Mouse (Mus musculus) olfactory bulb, adult 2 months (tissue): Measurements from ENCODE around the gene Kirrel.

ENCODE experiments used
- CTCF ChIP-seq: fragments of 200-500 bp; IDR thresholded peaks from 2 replicates; pipeline ENCODE4 v1.5.1; 2012; ENCODE audit warnings: low read depth, mild to moderate bottlenecking, low read length, moderate library complexity; ENCODE audit not compliant: insufficient read depth
- POLR2A ChIP-seq: fragments of 200-500 bp; IDR thresholded peaks from 2 replicates; pipeline ENCODE4 v1.6.1; 2012; ENCODE audit warnings: mild to moderate bottlenecking, low read depth, low read length, moderate library complexity; ENCODE audit not compliant: insufficient read depth

DNA sequence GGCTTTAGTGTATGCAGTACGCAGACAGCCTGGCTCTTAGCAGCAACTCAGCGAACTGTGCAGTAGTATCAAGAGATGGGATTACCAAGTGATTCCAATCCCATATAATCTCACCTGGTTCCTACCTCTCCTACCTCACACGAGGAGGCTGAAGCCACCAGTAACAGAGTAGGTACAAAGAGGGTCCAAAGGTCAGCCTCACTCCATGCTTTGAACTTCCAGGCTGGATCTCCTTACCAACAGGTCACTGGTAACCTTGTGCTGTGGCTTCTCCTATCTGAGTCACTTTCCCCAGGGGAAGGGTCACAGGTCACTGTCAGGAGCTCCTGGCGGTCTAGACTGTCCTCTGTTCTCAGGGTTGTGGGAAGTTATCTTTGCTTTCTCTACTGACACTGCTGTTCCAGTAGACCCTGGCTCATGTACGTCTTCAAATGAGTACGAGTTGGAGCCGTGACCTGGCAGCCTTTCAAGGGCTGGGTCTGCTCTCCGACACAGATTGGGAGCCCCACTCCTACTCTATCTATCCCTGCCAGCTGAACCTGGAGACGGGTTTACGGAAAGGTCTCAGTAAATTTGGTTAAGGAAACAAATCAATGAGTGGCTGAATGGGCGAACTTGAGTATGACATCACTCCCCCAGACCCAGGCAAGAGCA is 42.7 kb downstream of the Kirrel start:
- TF ChIP-seq CTCF (no peak), POLR2A (no peak)
